20 mouse cellular contexts compared by ENCODE assay signal in the genomic region with DNA sequence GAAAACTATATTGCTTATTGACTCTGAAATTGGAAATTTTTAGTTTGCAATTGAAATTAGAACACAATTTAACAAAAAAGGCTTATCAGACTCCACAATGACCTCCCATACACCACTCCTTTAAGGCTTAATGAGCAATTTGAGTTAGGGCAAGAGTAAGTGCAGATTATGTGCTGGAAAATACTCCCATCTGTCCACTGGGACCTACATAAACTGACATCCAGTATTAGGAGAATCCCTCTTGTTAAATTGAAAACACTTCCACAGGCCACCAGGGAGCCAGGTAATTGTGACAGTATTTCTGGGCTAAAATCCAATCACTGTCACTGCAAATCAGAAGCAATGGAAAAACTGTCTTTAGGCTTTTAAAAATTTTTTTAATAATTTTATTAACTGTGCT.
A peak's percentile ranks its signal among the peaks of the same experiment; 100 is the strongest.
DNase-seq lines count a peak whose midpoint lies in the region; ATAC-seq lines count a peak whose summit lies in the region.
"Had no signal": no experiment of that assay in that cellular context is flagged by ENCODE, and none has a peak within 500 bp of the region (broad histone marks: within the 10 kb centered on the region; RNA-seq: fewer than 3 reads in every experiment).

No protein-coding gene starts in this region.

- peak; percentile 45; the same call in 1 of the 2 replicates for ATAC-seq in hindbrain, embryonic 15.5 days (ENCODE audit: low FRiP score, low read depth)
- no peak; the same call in 1 of the 2 replicates for ATAC-seq in hindbrain, embryonic 14.5 days (ENCODE audit: low FRiP score)
- 0 out of 2 replicates have a peak, but pooled peaks have one; percentile 46 for ATAC-seq in neural tube, embryonic 14.5 days (ENCODE audit: low read depth)
- no peak for ATAC-seq in neural tube, embryonic 15.5 days (ENCODE audit: low FRiP score)
- no peak for ATAC-seq in megakaryocyte, adult 5-6 weeks (ENCODE audit: poor library complexity, severe bottlenecking)
- ATAC-seq: forebrain, embryonic 14.5 days; intestine, embryonic 15.5 days had no signal

- H3K4me3 ChIP-seq in hindbrain, embryonic 15.5 days, result no peak overlapping the region
- no peak overlapping the region for H3K4me3 ChIP-seq in hindbrain, embryonic 14.5 days (replicated peaks; ENCODE audit: low read length)
- H3K4me3 ChIP-seq in neural tube, embryonic 14.5 days (ENCODE audit: low read depth, low read length), result no peak overlapping the region
- H3K4me3 ChIP-seq in neural tube, embryonic 15.5 days (replicated peaks), result no peak overlapping the region
- H3K4me3 ChIP-seq: embryonic facial prominence, embryonic 15.5 days; erythroblast, embryonic 14.5 days; forebrain, embryonic 10.5 days; gastrocnemius, adult 2 months; heart, embryonic 13.5 days; intestine, embryonic 15.5 days had no signal

- no peak overlapping the region for H3K4me2 ChIP-seq in hindbrain, embryonic 15.5 days
- no peak overlapping the region for H3K4me2 ChIP-seq in hindbrain, embryonic 14.5 days (replicated peaks)
- no peak overlapping the region for H3K4me2 ChIP-seq in neural tube, embryonic 14.5 days (ENCODE audit: low read depth, low read length)
- no peak overlapping the region for H3K4me2 ChIP-seq in neural tube, embryonic 15.5 days
- H3K4me2 ChIP-seq: embryonic facial prominence, embryonic 15.5 days; heart, embryonic 13.5 days; intestine, embryonic 15.5 days had no signal

- H3K27ac ChIP-seq in hindbrain, embryonic 15.5 days (replicated peaks), result no peak overlapping the region
- no peak overlapping the region for H3K27ac ChIP-seq in hindbrain, embryonic 14.5 days
- no peak overlapping the region for H3K27ac ChIP-seq in neural tube, embryonic 14.5 days (ENCODE audit: low read depth, low read length)
- no peak overlapping the region for H3K27ac ChIP-seq in neural tube, embryonic 15.5 days (replicated peaks)
- H3K27ac ChIP-seq: embryonic facial prominence, embryonic 15.5 days; forebrain, embryonic 10.5 days; gastrocnemius, adult 2 months; heart, embryonic 13.5 days; intestine, embryonic 15.5 days had no signal

- DNase-seq in cerebellum, postnatal 14 days, result peak; percentile 15 to 47
- DNase-seq in cerebellum, adult 11 months, result no peak
- DNase-seq in hindbrain, embryonic 14.5 days (ENCODE audit: low spot score), result no peak
- DNase-seq: adrenal gland, adult 2 months; adrenal gland, postnatal 25 days; cerebellum, adult 8-10 months; gastrocnemius, adult 2 months; gastrocnemius, postnatal 25 days; heart, postnatal 36 days; kidney, adult 18-20 months had no signal

- no peak overlapping the region for H3K9ac ChIP-seq in hindbrain, embryonic 15.5 days
- H3K9ac ChIP-seq in hindbrain, embryonic 14.5 days, result no peak overlapping the region
- H3K9ac ChIP-seq in neural tube, embryonic 14.5 days (replicated peaks; ENCODE audit: low read depth, low read length), result no peak overlapping the region
- H3K9ac ChIP-seq in neural tube, embryonic 15.5 days (replicated peaks), result no peak overlapping the region
- H3K9ac ChIP-seq: embryonic facial prominence, embryonic 15.5 days; heart, embryonic 13.5 days; intestine, embryonic 15.5 days had no signal

- no peaks in the 10 kb centered on the region for H3K4me1 ChIP-seq in hindbrain, embryonic 15.5 days (replicated peaks)
- no peaks in the 10 kb centered on the region for H3K4me1 ChIP-seq in hindbrain, embryonic 14.5 days (replicated peaks; ENCODE audit: control insufficient read depth, insufficient read depth, low read length)
- H3K4me1 ChIP-seq in neural tube, embryonic 14.5 days (ENCODE audit: control insufficient read depth, insufficient read depth, low read length), result no peaks in the 10 kb centered on the region
- no peaks in the 10 kb centered on the region for H3K4me1 ChIP-seq in neural tube, embryonic 15.5 days
- H3K4me1 ChIP-seq: embryonic facial prominence, embryonic 15.5 days; forebrain, embryonic 10.5 days; intestine, embryonic 15.5 days had no signal

- H3K9me3 ChIP-seq in hindbrain, embryonic 15.5 days, result no peaks in the 10 kb centered on the region
- H3K9me3 ChIP-seq in hindbrain, embryonic 14.5 days (ENCODE audit: control insufficient read depth, low read length), result no peaks in the 10 kb centered on the region
- H3K9me3 ChIP-seq in neural tube, embryonic 14.5 days (ENCODE audit: control insufficient read depth, low read length), result no peaks in the 10 kb centered on the region
- no peaks in the 10 kb centered on the region for H3K9me3 ChIP-seq in neural tube, embryonic 15.5 days (replicated peaks)
- H3K9me3 ChIP-seq: embryonic facial prominence, embryonic 15.5 days; forebrain, embryonic 10.5 days; intestine, embryonic 15.5 days had no signal

- H3K36me3 ChIP-seq in hindbrain, embryonic 15.5 days, result no peaks in the 10 kb centered on the region
- H3K36me3 ChIP-seq in hindbrain, embryonic 14.5 days (replicated peaks; ENCODE audit: control insufficient read depth, insufficient read depth), result no peaks in the 10 kb centered on the region
- no peaks in the 10 kb centered on the region for H3K36me3 ChIP-seq in neural tube, embryonic 14.5 days (ENCODE audit: control insufficient read depth, insufficient read depth, low read length)
- H3K36me3 ChIP-seq in neural tube, embryonic 15.5 days, result no peaks in the 10 kb centered on the region
- H3K36me3 ChIP-seq: embryonic facial prominence, embryonic 15.5 days; forebrain, embryonic 10.5 days; heart, embryonic 13.5 days; intestine, embryonic 15.5 days had no signal

- no peaks in the 10 kb centered on the region for H3K27me3 ChIP-seq in hindbrain, embryonic 15.5 days
- no peaks in the 10 kb centered on the region for H3K27me3 ChIP-seq in hindbrain, embryonic 14.5 days (ENCODE audit: control insufficient read depth, insufficient read depth, low read length)
- H3K27me3 ChIP-seq in neural tube, embryonic 14.5 days (ENCODE audit: control insufficient read depth, insufficient read depth, low read length), result no peaks in the 10 kb centered on the region
- no peaks in the 10 kb centered on the region for H3K27me3 ChIP-seq in neural tube, embryonic 15.5 days (replicated peaks)
- H3K27me3 ChIP-seq: embryonic facial prominence, embryonic 15.5 days; heart, embryonic 13.5 days; intestine, embryonic 15.5 days had no signal

Comparison
In these comparisons a context has a peak if more than half of its experiments do, and no peak if none do; other contexts are left out.
1. DNase-seq: peak in cerebellum, postnatal 14 days (2 of 2); none in cerebellum, adult 11 months (single experiment) and hindbrain, embryonic 14.5 days (single experiment).
2. ATAC-seq: peak in hindbrain, embryonic 15.5 days (single experiment) and neural tube, embryonic 14.5 days (single experiment); none in hindbrain, embryonic 14.5 days (single experiment), neural tube, embryonic 15.5 days (single experiment) and megakaryocyte, adult 5-6 weeks (single experiment).